9 mouse cellular contexts compared by ENCODE assay signal in genomic region chr2:22623111-22624070, GRCm38 (mm10). TPM values are rescaled to one million over a fixed set of nuclear protein-coding genes. Genes with fewer than 3 reads are reported as not detected.
DNase-seq lines count a peak whose midpoint lies in the region; ATAC-seq and TF ChIP-seq lines count a peak whose summit lies in the region.
"Had no signal": no experiment of that assay in that cellular context is flagged by ENCODE, and none has a peak within 500 bp of the region (broad histone marks: within the 10 kb centered on the region; RNA-seq: fewer than 3 reads in every experiment).

No protein-coding gene starts in this region.

- no peak overlapping the region for H3K4me3 ChIP-seq in liver, adult 2 months (ENCODE audit: insufficient read depth, low read depth, low read length)
- H3K4me3 ChIP-seq in forebrain, embryonic 10.5 days: peak overlapping the region; percentile 54
- peak overlapping the region; percentile 42 for H3K4me3 ChIP-seq in kidney, embryonic 15.5 days (replicated peaks)
- peak overlapping the region; percentile 46 for H3K4me3 ChIP-seq in neural tube, embryonic 14.5 days (ENCODE audit: low read depth, low read length)

- no peaks in the 10 kb centered on the region for H3K36me3 ChIP-seq in liver, adult 2 months (ENCODE audit: control insufficient read depth, insufficient read depth, low read length)
- no peaks in the 10 kb centered on the region for H3K36me3 ChIP-seq in forebrain, embryonic 10.5 days (replicated peaks)
- no peaks in the 10 kb centered on the region for H3K36me3 ChIP-seq in kidney, embryonic 15.5 days
- H3K36me3 ChIP-seq in neural tube, embryonic 14.5 days (ENCODE audit: control insufficient read depth, insufficient read depth, low read length): no peaks in the 10 kb centered on the region

- peaks cover 36% of the 10 kb centered on the region for H3K27me3 ChIP-seq in liver, adult 2 months (ENCODE audit: control insufficient read depth, insufficient read depth, low read length)
- peaks cover 100% of the 10 kb centered on the region for H3K27me3 ChIP-seq in forebrain, embryonic 10.5 days (ENCODE audit: poor library complexity, severe bottlenecking)
- peaks cover 99% of the 10 kb centered on the region for H3K27me3 ChIP-seq in kidney, embryonic 15.5 days
- H3K27me3 ChIP-seq in neural tube, embryonic 14.5 days (ENCODE audit: control insufficient read depth, insufficient read depth, low read length): peaks cover 19% of the 10 kb centered on the region

- peaks cover 4% of the 10 kb centered on the region; the same call in 1 of the 2 replicates for H3K4me1 ChIP-seq in liver, adult 2 months (ENCODE audit: control insufficient read depth, insufficient read depth, low read length)
- H3K4me1 ChIP-seq in forebrain, embryonic 10.5 days: peaks cover 47% of the 10 kb centered on the region
- H3K4me1 ChIP-seq in kidney, embryonic 15.5 days: peaks cover 24% of the 10 kb centered on the region
- peaks cover 17% of the 10 kb centered on the region; the same call in 1 of the 2 replicates for H3K4me1 ChIP-seq in neural tube, embryonic 14.5 days (ENCODE audit: control insufficient read depth, insufficient read depth, low read length)

- peak overlapping the region; percentile 73 for H3K4me2 ChIP-seq in kidney, embryonic 15.5 days
- peak overlapping the region; percentile 67 for H3K4me2 ChIP-seq in neural tube, embryonic 14.5 days (ENCODE audit: low read depth, low read length)

- DNase-seq in liver, adult 2 months (ENCODE audit: extremely low read depth, low read depth, low spot score): peak; percentile 24
- DNase-seq in liver: no peak
- peak; percentile 52 for DNase-seq in forebrain, embryonic 10.5 days (ENCODE audit: extremely low spot score, low spot score)
- DNase-seq in spleen, postnatal 10 days (ENCODE audit: low spot score in 2 of 2): no peak
- DNase-seq in frontal cortex, postnatal 25 days (ENCODE audit: low spot score in 2 of 2): no peak

- WGBS in liver, adult 2 months: 2% methylated on average over 60 of the region's 60 CpGs
- WGBS in forebrain, embryonic 10.5 days: under 1% methylated on average over 60 of the region's 60 CpGs
- under 1% methylated on average over 60 of the region's 60 CpGs for WGBS in kidney, embryonic 15.5 days
- under 1% methylated on average over 60 of the region's 60 CpGs for WGBS in neural tube, embryonic 14.5 days

- TF ChIP-seq CTCF in liver, adult 2 months (IDR thresholded peaks at IDR 0.05; ENCODE audit: low read depth, low read length): no peak

- no peaks in the 10 kb centered on the region for H3K79me2 ChIP-seq in liver, adult 2 months (ENCODE audit: control insufficient read depth, insufficient read depth, low read length)

- H3K9ac ChIP-seq in liver, adult 2 months (ENCODE audit: low read depth, low read length): no peak overlapping the region
- no peak overlapping the region for H3K9ac ChIP-seq in kidney, embryonic 15.5 days
- peak overlapping the region; percentile 81 for H3K9ac ChIP-seq in neural tube, embryonic 14.5 days (replicated peaks; ENCODE audit: low read depth, low read length)
- H3K9ac ChIP-seq: liver, embryonic 14.5 days had no signal

- H3K9me3 ChIP-seq in forebrain, embryonic 10.5 days: no peaks in the 10 kb centered on the region
- no peaks in the 10 kb centered on the region for H3K9me3 ChIP-seq in kidney, embryonic 15.5 days (replicated peaks)
- H3K9me3 ChIP-seq in neural tube, embryonic 14.5 days (ENCODE audit: control insufficient read depth, low read length): no peaks in the 10 kb centered on the region

- no peak for ATAC-seq in kidney, embryonic 15.5 days (replicated peaks; ENCODE audit: low FRiP score)
- ATAC-seq in neural tube, embryonic 14.5 days (ENCODE audit: low read depth): no peak
- ATAC-seq in erythroid progenitor cell, adult 5-6 weeks (replicated peaks; ENCODE audit: low FRiP score, poor library complexity, severe bottlenecking): no peak

- H3K27ac ChIP-seq in liver, adult 2 months (replicated peaks; ENCODE audit: insufficient read depth, low read depth, low read length): no peak overlapping the region
- peak overlapping the region; percentile 72 for H3K27ac ChIP-seq in forebrain, embryonic 10.5 days
- no peak overlapping the region for H3K27ac ChIP-seq in kidney, embryonic 15.5 days
- H3K27ac ChIP-seq in neural tube, embryonic 14.5 days (ENCODE audit: low read depth, low read length): peak overlapping the region; percentile 96
- H3K27ac ChIP-seq: liver, embryonic 14.5 days had no signal

- TF ChIP-seq POLR2A in liver, adult 2 months (IDR thresholded peaks at IDR 0.05; ENCODE audit: extremely low read depth, insufficient read depth, low read length): no peak

RNA-seq across cellular contexts. Expression of gene Gad2, which starts 1.4 kb away (rescaled TPM):
- under 0.01 TPM in 2 replicates for total RNA-seq in liver, adult 2 months (2014; rRNA removed)
- polyA plus RNA-seq in liver, adult 2 months (2012; rRNA removed): not detected in 2 replicates
- polyA plus RNA-seq in forebrain, embryonic 10.5 days (2016; fragmentation: Nextera tagmentation; extraction: Ambion mirVana): 4.8 and 7.0 TPM in 2 replicates
- 0.08 and 0.15 TPM in 2 replicates for polyA plus RNA-seq in kidney, embryonic 15.5 days (2015; fragmentation: Nextera tagmentation; extraction: Ambion mirVana)
- polyA plus RNA-seq in neural tube, embryonic 14.5 days (2014; fragmentation: Nextera tagmentation; extraction: Ambion mirVana): 31.0 and 38.5 TPM in 2 replicates
- not detected in 2 replicates for total RNA-seq in erythroid progenitor cell, adult 5-6 weeks (2015; ENCODE audit: low replicate concordance)
- 0.51 TPM in 1 of 2 replicates, not detected in the other for total RNA-seq in erythroid progenitor cell, adult 5-6 weeks (2017; ENCODE audit: low replicate concordance)
- polyA plus RNA-seq: liver, embryonic 14.5 days had no signal

Comparison
In these comparisons a context has a peak if more than half of its experiments do, and no peak if none do; other contexts are left out.
1. DNase-seq: peak in liver, adult 2 months (single experiment) and forebrain, embryonic 10.5 days (single experiment); none in liver (single experiment), spleen, postnatal 10 days (0 of 2) and frontal cortex, postnatal 25 days (0 of 2).
2. H3K27ac ChIP-seq: peak in forebrain, embryonic 10.5 days (single experiment) and neural tube, embryonic 14.5 days (single experiment); none in liver, adult 2 months (single experiment) and kidney, embryonic 15.5 days (single experiment).